Mouse (Mus musculus): ENCODE data around the gene Chd5. TPM values are rescaled to one million over a fixed set of nuclear protein-coding genes. Genes with fewer than 3 reads are reported as not detected.

The Chd5 gene
- polyA plus RNA-seq, 1 experiment from 2014 or later, result 0.34 TPM

DNA sequence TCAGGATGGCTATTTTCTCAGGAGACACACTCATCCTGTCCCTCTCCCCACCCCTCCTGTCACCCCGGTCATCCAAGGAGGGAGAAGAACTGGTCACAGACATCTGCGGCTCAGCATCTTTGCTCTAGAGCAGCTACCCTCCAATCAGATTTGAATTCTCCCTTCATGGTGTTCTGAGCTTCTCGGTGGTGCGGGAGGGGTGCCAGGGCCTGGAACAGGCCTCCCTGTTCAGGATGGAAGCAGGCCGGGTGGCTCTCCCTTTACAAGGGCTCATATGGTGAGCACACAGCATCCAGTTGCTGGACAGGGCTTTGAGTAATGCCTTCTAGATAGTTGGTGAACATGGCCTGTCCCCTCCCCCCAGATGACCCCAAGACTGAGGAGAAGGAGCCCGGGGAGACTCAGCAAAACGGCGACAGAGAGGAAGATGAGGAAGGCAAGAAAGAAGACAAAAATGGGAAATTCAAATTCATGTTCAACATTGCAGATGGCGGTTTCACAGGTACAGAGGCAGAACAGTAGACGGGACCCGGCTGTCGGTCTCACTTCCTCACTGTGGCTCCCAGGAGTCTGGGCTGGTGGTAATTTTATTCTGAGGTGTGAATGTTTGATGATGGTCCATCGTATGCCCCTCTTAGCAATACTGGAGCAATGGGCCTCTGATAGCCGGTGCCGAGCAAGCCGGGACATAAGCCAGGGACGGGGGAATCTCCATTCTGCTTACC is 44.2 kb downstream of the Chd5 start:
- Histone ChIP-seq H3K9ac (no peak overlapping the region), H3K4me1 (no peaks in the 10 kb centered on the region), H3K27me3 (no peaks in the 10 kb centered on the region), H3K4me3 (no peak overlapping the region), H3K4me2 (replicated peaks) (no peak overlapping the region), H3K27ac (no peak overlapping the region), H3K9me3 (no peaks in the 10 kb centered on the region), H3K36me3 (no peaks in the 10 kb centered on the region)
- ATAC-seq (ENCODE audit: low FRiP score, low read depth), result no peak
- 75% methylated on average over 17 of the region's 17 CpGs for WGBS

DNA sequence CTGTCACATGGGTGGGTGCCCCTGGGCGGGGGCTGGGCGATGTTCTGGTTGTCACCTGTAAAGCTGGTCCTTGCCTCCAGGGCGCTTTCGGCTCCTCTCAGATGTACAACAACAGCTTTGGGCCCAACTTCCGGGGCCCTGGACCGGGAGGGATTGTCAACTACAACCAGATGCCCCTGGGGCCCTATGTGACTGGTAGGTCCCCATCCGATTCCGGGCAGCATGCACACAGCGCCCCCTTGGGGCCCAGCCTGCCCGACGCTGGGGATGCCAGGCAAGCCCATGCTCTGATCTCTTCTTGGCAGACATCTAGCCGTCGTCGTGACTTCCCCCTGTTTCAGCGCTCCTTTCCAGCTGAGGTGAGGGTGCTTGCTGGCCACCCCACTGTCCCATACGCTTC is 47.2 kb downstream of the Chd5 start:
- WGBS, result 65% methylated on average over 16 of the region's 16 CpGs
- no peak for ATAC-seq (ENCODE audit: low FRiP score, low read depth)

DNA sequence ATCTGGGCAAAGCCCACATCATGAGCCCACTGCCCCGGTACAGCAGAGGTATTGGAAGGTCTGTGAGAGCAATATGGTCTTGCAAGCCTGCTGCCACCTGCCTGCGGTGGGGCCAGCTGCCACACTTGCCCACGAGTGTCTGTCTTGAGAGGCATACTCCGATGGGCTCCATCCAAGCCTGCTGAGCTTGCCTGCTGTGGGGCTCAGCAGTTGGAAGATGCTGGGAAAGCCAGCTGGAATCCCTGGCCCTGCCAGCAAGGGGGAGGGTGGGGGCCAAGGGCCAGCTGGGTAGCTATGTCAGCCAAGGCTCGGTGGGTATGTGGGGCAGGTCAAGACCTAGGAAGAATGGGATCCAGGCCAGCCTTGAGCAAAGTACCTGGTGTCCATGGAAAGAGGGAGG is 53.7 kb downstream of the Chd5 start:
- Histone ChIP-seq H3K9ac (no peak overlapping the region; the same call in 1 of the 2 replicates), H3K27me3 (no peaks in the 10 kb centered on the region), H3K27ac (no peak overlapping the region), H3K4me2 (replicated peaks) (no peak overlapping the region), H3K36me3 (no peaks in the 10 kb centered on the region), H3K4me3 (no peak overlapping the region), H3K4me1 (0 out of 2 replicates have a peak, but pooled peaks cover 7% of the 10 kb centered on the region), H3K9me3 (no peaks in the 10 kb centered on the region)
- no peak for ATAC-seq (ENCODE audit: low FRiP score, low read depth)
- 78% methylated on average over 5 of the region's 5 CpGs for WGBS

More for the DNA sequence above, 47.2 kb downstream of the Chd5 start:
- Histone ChIP-seq H3K27ac (no peak overlapping the region), H3K4me3 (no peak overlapping the region), H3K9ac (no peak overlapping the region), H3K4me1 (0 out of 2 replicates have a peak, but pooled peaks cover 5% of the 10 kb centered on the region), H3K9me3 (no peaks in the 10 kb centered on the region), H3K27me3 (no peaks in the 10 kb centered on the region), H3K4me2 (replicated peaks) (no peak overlapping the region), H3K36me3 (no peaks in the 10 kb centered on the region)

DNA sequence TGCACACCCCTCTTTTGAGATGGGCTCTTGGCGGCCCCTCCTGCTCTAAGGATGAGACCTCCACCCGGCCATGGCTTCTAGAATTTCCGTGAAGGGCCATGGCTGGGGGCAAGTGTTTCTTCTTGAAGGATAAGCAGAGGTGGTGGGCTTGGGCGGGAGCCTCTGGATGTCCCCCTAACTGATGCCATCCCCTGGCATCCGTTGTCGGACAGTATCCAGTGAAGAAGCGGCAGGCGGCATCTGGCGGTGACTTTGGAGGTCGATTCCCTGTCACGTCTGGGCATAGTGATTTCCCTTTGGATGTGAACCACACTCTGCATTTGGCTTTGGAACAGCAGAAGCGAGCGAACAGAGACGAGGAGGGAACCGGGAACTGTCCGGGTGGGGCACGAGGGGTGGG is 54.2 kb downstream of the Chd5 start:
- Histone ChIP-seq H3K4me1 (0 out of 2 replicates have a peak, but pooled peaks cover 7% of the 10 kb centered on the region), H3K36me3 (no peaks in the 10 kb centered on the region), H3K9ac (no peak overlapping the region), H3K27me3 (no peaks in the 10 kb centered on the region), H3K4me2 (replicated peaks) (no peak overlapping the region), H3K4me3 (no peak overlapping the region), H3K27ac (no peak overlapping the region), H3K9me3 (no peaks in the 10 kb centered on the region)
- WGBS, result 85% methylated on average over 17 of the region's 17 CpGs
- no peak for ATAC-seq (ENCODE audit: low FRiP score, low read depth)

GRCm38 (mm10) chr4:152398926-152399325 is 60.5 kb downstream of the Chd5 start:
- H3K4me2 ChIP-seq (replicated peaks), result no peak overlapping the region
- no peak for ATAC-seq (ENCODE audit: low FRiP score, low read depth)
- H3K27ac ChIP-seq, result no peak overlapping the region
- H3K36me3 ChIP-seq, result no peaks in the 10 kb centered on the region
- H3K4me3 ChIP-seq, result no peak overlapping the region
- H3K4me1 ChIP-seq, result no peaks in the 10 kb centered on the region
- no peaks in the 10 kb centered on the region for H3K9me3 ChIP-seq
- H3K27me3 ChIP-seq, result no peaks in the 10 kb centered on the region
- WGBS, result 76% methylated on average over 3 of the region's 3 CpGs
- no peak overlapping the region for H3K9ac ChIP-seq

DNA sequence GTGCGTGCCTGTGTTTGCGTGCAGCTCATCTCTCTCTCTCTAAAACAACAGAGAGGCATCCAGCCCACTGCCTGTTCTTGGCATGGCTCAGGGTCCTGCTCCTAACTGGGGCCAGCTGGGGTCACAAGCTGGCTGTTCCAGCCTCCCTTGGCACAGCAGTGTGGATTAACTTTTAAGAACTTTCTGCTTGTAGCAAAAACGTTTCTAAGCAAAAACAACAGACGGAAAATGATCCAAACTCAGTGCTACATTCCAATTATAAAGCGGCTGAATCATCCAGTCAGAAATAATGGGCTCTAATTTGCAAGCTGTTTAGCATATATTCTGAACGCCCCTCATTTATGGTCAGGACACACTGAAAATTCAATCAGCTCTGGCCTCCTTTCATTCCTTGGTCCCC is 66.7 kb downstream of the Chd5 start:
- H3K9me3 ChIP-seq, result no peaks in the 10 kb centered on the region
- peaks cover 8% of the 10 kb centered on the region; the same call in 1 of the 2 replicates for H3K4me1 ChIP-seq
- no peak overlapping the region for H3K9ac ChIP-seq
- WGBS, result 59% methylated on average over 6 of the region's 6 CpGs
- H3K36me3 ChIP-seq, result no peaks in the 10 kb centered on the region
- H3K4me3 ChIP-seq, result no peak overlapping the region
- no peaks in the 10 kb centered on the region for H3K27me3 ChIP-seq
- ATAC-seq (ENCODE audit: low FRiP score, low read depth), result no peak
- H3K4me2 ChIP-seq (replicated peaks), result no peak overlapping the region
- no peak overlapping the region for H3K27ac ChIP-seq

- no peak for ATAC-seq (ENCODE audit: low FRiP score, low read depth)
- no peak overlapping the region for H3K9ac ChIP-seq
- no peak overlapping the region for H3K4me2 ChIP-seq (replicated peaks)
- no peaks in the 10 kb centered on the region for H3K9me3 ChIP-seq
- no peak overlapping the region for H3K4me3 ChIP-seq
- WGBS, result 73% methylated on average over 7 of the region's 7 CpGs
- peaks cover 8% of the 10 kb centered on the region; the same call in 1 of the 2 replicates for H3K4me1 ChIP-seq
- H3K27ac ChIP-seq, result no peak overlapping the region
- no peaks in the 10 kb centered on the region for H3K27me3 ChIP-seq
- H3K36me3 ChIP-seq, result no peaks in the 10 kb centered on the region
These were observed 67.3 kb downstream of the Chd5 start for GRCm38 (mm10) chr4:152405671-152406201.

DNA sequence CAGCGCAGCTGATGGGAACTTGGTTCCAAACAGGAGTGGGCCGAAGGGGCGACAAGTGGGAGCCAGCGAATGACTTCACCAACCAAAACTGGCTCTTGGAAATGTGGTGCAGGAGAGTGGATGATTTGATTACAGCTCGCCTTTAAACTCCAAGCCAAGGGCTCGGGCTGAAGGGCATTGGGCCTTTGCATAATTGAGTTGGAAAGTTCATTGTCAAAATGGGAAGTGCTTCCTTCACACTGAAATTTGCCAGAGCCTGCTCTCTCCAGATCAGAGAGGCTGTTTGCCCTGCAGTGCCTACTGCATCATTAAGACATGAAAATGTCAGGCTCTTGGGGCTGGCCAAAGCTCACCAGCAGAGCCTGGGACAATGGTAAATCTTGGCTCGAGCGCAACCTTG is 68.1 kb downstream of the Chd5 start:
- WGBS, result 81% methylated on average over 8 of the region's 8 CpGs
- no peak for ATAC-seq (ENCODE audit: low FRiP score, low read depth)
- no peaks in the 10 kb centered on the region for H3K9me3 ChIP-seq
- H3K4me1 ChIP-seq, result peaks cover 8% of the 10 kb centered on the region; the same call in 1 of the 2 replicates
- H3K36me3 ChIP-seq, result no peaks in the 10 kb centered on the region
- no peak overlapping the region for H3K27ac ChIP-seq
- H3K9ac ChIP-seq, result no peak overlapping the region
- no peaks in the 10 kb centered on the region for H3K27me3 ChIP-seq
- no peak overlapping the region for H3K4me3 ChIP-seq
- H3K4me2 ChIP-seq (replicated peaks), result no peak overlapping the region

GRCm38 (mm10) chr4:152410961-152411360 is 72.5 kb downstream of the Chd5 start:
- Histone ChIP-seq H3K4me1 (no peaks in the 10 kb centered on the region), H3K36me3 (no peaks in the 10 kb centered on the region), H3K27ac (no peak overlapping the region), H3K9ac (no peak overlapping the region), H3K4me2 (replicated peaks) (no peak overlapping the region), H3K4me3 (no peak overlapping the region), H3K27me3 (no peaks in the 10 kb centered on the region), H3K9me3 (no peaks in the 10 kb centered on the region)
- no peak for ATAC-seq (ENCODE audit: low FRiP score, low read depth)
- 74% methylated on average over 13 of the region's 13 CpGs for WGBS

DNA sequence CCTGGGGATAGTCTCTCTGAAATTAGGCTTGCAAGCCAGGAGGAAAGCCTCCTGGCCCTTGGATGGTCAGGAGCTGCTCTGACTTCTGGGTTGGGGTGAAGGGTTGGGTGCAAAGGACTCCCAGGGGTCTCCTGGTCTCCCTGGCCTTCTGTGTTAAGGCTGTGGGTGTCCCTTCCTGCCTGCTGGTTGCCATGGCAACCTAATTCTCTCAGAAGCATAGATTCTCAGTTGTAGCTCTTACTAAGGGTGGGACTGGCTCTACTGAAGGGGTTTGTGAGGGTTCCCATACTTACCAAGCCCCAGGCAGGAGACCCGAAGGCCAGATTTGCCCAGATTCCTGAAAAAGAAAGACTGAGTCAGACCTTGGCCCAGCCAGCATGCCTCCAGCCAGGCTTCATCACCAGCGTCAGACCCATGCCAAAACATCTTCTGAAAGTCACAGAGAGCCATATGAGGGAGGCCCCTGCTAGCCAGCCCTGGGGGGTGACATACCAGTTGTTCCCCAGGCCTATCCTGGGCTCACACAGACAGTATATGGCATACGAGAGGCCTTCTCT is 74.2 kb downstream of the Chd5 start:
- ATAC-seq (ENCODE audit: low FRiP score, low read depth), result no peak
- Histone ChIP-seq H3K4me1 (no peaks in the 10 kb centered on the region), H3K9ac (no peak overlapping the region), H3K27ac (no peak overlapping the region), H3K27me3 (no peaks in the 10 kb centered on the region), H3K4me3 (no peak overlapping the region), H3K4me2 (replicated peaks) (no peak overlapping the region), H3K36me3 (no peaks in the 10 kb centered on the region), H3K9me3 (no peaks in the 10 kb centered on the region)
- 78% methylated on average over 3 of the region's 3 CpGs for WGBS

- H3K4me3 ChIP-seq, result no peak overlapping the region
- no peak overlapping the region; the same call in 1 of the 2 replicates for H3K9ac ChIP-seq
- no peak overlapping the region for H3K27ac ChIP-seq
- H3K36me3 ChIP-seq, result no peaks in the 10 kb centered on the region
- H3K9me3 ChIP-seq, result no peaks in the 10 kb centered on the region
- H3K4me2 ChIP-seq (replicated peaks), result no peak overlapping the region
- ATAC-seq (ENCODE audit: low FRiP score, low read depth), result no peak
- H3K27me3 ChIP-seq, result peaks cover 3% of the 10 kb centered on the region; the same call in 1 of the 2 replicates
- no peaks in the 10 kb centered on the region for H3K4me1 ChIP-seq
- 35% methylated on average over 28 of the region's 28 CpGs for WGBS
These were observed 80.0 kb downstream of the Chd5 start for GRCm38 (mm10) chr4:152418229-152419060.

DNA sequence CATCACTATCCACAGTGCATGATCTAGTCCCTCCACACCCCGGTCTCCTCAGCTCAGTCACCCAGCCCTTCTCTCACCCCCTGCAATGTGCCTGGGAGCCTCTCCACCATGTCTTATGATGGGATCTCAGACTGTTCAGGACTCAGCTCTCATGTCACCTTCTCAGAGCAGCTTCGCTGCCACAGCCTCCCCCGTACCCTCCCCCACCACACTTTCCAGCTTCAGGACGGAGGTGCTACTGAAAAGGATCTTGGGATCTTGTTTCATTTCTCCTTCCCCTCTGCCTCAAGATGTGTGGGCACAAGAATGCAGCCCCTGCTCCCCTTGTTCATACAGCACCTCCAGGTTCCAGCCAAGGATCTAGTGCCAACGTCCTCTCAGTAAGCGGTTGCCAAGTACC is 85.1 kb downstream of the Chd5 start:
- H3K9ac ChIP-seq, result no peak overlapping the region
- no peak for ATAC-seq (ENCODE audit: low FRiP score, low read depth)
- H3K27ac ChIP-seq, result no peak overlapping the region
- WGBS, result 83% methylated on average over 6 of the region's 6 CpGs
- no peaks in the 10 kb centered on the region for H3K27me3 ChIP-seq
- H3K9me3 ChIP-seq, result no peaks in the 10 kb centered on the region
- no peak overlapping the region for H3K4me2 ChIP-seq (replicated peaks)
- H3K36me3 ChIP-seq, result no peaks in the 10 kb centered on the region
- H3K4me1 ChIP-seq, result no peaks in the 10 kb centered on the region
- no peak overlapping the region for H3K4me3 ChIP-seq

Data from limb, embryonic 13.5 days (tissue).